Mouse (Mus musculus): ENCODE measurements around the gene Uckl1.

DNA sequence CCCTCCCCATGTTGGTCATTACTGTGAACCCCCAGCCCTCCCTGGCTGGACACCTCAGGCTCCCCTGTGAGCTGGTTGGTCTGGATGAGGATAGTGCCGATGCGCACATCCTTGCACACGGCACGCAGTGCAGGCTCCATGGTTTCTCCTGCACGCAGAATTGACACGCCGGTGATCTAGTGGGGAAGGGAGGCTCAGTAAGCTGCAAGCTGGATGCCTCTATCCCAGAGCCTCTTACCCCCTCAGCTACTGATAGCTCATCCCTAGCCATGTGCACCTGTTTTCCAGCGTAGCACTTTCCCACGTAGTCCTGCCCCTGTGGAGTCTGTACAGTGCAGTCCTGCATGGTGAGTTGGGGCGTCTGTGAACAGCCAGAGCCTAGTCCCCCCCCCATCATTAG lies 14.8 kb downstream of the Uckl1 start:
- TF ChIP-seq GATA1 (IDR thresholded peaks at IDR 0.05; ENCODE audit: borderline replicate concordance, low read length) (no peak), FLI1 (IDR thresholded peaks at IDR 0.05; ENCODE audit: low read length) (no peak)
